Mouse (Mus musculus) frontal cortex, adult 2 months (tissue): ENCODE measurements around the gene Gm13290. TPM values are rescaled to one million over a fixed set of nuclear protein-coding genes. Genes with fewer than 3 reads are reported as not detected.
A peak's percentile ranks its signal among the peaks of the same experiment; 100 is the strongest.
"Not testable (repeated sequence)": the region's sequence is repeated elsewhere in the genome, so short reads cannot be mapped to it uniquely, and the experiment has no call there.

Source experiments
- DNase-seq, 2 experiments: peaks; one replicate each; pipeline ENCODE4 v3.0.0; 2022; ENCODE audit warnings: low spot score in 1 of 2; ENCODE audit errors: extremely low spot score in 1 of 2
- polyA plus RNA-seq: library from polyadenylated mRNA; depleted of rRNA; stranded (reverse); fragments of >200 nt; gene quantifications from 2 replicates; pipeline ENCODE4 v1.2.3, GENCODE M21; 2012; rRNA removed

Gm13290 gene
- polyA plus RNA-seq = not detected in 2 replicates

DNA sequence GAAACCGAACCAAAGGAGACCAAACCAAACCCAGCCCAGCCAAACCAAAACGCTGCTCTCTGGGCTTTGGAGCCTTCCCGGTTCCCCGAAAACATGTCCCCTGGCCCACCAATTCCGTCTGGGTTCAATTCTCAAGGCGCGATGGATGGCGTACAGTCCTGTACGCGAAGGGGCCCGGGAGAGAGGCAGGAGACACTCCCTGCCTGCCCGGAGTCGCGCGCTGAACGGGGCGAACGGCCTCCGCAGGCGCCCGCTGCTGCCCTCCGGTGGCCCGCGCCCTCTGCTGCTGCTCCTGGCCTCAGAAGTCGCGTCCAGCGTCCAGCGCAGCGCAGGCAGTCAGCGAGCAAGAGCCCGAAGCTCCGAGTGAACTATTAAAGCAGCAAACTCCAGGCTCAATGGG lies at the start of gene Gm13290:
Gene Gm13290 (plus strand): TSS at position 301 of the 400 bp plus-strand sequence.
- DNase-seq = not testable (repeated sequence)

DNA sequence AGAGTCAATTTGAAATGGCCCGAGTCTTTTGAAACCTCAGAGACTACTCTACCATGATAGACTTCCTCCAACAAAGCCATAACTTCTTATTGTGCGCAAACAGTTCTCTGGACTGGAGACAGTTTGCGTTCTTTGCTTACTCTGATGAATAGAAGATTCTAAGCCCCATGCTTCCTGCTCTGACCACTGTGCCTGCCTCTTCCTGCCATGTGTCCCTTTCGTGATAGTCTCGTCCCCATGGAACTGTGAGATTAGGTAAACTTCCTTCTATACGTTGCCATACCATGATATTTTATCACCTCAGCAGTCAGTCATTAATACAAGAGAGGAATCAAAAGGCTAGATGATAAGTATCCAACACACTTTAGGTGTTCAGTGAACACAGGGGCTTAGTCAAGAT lies 46.9 kb upstream of the Gm13290 start:
- DNase-seq = no peak

DNA sequence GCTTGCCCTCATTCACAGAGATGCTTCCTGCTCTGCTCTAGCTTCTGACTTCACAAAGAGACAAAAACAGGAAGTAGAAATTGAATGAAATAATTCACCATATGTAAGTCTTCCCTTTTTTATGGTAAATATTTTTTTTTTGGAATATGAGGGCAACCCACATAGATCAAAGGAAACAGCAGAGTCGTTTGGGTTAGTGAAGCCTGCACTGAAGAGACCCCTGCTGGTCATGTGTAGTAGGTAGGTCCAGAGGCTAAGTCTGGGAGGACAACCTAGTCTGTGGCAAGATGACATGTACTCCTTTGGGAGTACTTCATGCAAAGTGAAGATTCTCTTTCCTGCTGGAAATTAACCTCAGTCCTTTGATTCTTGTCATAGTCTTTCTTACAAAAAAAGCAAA lies 46.3 kb upstream of the Gm13290 start:
- no peak for DNase-seq

DNA sequence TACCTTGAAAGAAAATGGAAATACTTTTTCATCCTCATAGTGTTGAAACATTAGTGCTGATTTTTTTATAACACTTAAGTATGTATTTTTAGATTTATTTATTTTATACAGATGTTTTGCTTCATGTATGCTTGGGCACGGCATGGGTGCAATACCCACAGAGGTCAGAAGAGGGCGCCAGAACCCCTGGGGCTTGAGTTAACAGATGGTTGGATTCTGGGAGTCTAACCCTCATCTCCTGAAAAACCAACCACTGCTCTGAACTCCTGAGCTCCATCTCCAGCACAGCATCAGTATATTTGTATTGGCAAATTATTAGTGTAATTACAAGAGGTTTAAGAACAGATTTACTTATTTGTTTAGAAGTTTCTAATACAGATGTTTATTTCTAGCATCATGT lies 35.2 kb upstream of the Gm13290 start:
- peak in 1 of 2 experiments; percentile 74 for DNase-seq

DNA sequence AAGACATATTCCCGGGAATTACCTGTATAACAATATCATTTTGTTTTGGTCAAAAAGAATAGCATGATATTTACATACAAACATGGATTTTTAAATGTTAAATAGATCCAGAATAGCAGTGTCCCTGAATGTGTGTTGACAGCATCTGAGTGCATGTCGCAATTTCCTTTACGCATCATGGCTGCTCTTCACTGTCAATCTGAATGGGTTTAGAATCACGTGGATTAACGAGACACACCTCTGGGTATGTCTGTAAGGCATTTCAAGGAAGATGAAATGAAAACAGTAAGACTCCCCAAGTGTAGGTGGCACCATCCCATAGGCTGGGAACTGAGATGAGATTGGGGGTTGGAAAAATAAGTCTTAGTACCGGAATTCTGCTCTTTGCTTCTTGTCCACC lies 34.6 kb upstream of the Gm13290 start:
- no peak for DNase-seq

DNA sequence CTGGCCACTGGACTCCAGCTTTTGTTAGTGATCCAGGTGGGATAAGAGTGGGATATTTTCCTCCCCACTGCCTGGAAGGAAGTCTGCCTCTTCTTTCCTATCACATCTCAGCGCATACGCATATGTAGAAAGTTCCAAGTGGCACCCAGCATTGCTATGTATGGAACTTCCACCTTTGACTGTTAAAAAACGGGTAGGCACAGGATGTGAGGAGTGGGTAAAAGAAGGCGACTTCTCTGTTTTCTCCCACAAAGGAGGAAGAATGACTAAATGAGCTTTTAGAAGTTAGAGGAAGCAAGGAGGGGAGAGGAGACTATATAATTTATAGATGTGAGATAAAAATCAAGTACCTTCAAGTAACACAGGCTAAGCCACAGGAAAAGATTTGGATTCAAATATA lies 32.2 kb upstream of the Gm13290 start:
- DNase-seq = no peak

DNA sequence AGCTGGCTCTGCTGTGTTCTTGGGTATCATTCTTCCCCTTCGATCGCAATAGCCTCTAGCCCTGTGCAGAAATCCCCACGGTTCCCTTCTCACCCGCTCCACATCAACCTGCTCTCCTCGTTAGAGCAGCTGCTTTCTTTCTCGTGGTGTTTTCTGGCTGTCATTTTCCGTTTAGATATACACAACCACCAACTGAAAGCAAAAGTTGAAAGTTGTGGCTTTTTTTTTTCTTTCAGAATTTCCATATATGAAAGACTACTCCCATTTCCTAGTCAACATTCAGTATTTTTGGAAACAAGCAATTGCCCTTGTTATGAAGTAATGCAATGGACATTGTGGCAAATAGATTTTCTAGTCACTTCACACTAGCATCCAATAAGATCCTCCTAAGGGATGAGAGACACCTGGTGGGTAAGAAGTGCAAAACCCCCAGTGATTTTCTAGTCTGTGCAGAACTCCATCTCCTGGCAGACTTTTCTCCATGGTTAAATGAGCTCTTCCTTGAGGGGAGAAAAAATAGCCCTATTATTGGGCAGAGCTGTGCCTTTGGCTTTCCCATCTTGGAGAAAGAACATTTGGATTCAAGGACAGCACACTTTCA lies 30.8 kb upstream of the Gm13290 start:
- DNase-seq = no peak

DNA sequence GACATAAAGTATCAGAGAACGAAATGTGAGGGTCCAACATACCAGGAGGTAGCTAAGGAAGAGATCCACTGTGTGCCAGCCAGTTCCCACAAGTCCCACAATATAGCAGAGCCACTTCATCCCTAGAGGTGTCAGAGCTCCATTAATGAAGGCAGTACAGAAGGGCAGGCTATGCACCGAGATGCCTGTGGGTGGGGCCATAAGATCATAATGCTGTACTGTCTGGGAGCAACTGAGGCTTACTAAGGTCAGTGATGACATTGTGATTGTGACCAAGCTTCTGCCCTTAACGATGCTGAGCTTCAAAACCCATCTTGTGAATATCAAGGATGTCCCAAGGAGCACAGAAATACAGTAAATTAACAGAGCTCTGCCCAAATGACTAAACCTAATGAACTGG lies 29.4 kb upstream of the Gm13290 start:
- DNase-seq = no peak

DNA sequence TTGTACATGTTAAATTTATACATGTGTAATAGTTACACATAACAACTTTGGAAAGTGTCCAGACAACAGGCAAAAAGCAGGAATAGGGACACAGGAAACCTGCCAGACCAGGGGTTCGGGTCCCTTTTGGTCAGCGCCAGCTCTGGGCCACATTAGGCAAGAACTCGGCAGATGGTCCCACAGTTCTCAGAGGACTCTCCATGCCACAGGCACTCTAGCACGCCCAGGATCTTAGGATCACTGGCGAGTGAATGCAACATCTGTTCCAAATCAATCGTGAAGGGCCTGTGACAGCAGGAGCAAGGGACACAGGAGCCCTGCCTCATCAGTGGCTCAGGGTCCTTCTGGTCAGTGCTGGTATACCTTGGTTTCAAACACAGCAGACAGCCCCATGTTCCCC lies 23.7 kb upstream of the Gm13290 start:
- no peak for DNase-seq

DNA sequence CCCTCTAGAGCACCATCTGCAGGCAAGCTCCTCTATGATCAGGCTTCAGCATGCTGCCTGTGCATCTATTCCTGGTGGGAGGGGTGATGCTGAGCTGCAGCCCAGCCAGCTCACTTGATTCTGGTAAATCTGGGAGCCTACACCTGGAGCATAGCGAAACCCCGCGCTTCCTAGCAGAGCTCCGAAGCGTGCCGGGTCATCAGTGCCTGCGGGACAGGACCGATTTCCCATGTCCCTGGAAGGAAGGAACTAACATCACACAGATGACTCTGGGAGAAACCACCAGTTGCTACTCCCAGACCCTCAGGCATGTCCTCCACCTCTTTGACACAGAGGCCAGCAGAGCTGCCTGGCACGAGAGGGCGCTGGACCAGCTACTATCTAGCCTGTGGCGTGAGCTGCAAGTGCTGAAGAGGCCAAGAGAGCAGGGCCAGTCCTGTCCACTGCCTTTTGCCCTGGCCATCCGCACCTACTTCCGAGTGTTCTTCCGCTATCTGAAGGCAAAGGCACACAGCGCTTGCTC lies 18.8 kb upstream of the Gm13290 start, which contains the start of gene Gm13271:
Gene Gm13271 (plus strand): TSS at position 51 of the 523 bp plus-strand sequence.
- DNase-seq = peak; percentile 65 to 83

DNA sequence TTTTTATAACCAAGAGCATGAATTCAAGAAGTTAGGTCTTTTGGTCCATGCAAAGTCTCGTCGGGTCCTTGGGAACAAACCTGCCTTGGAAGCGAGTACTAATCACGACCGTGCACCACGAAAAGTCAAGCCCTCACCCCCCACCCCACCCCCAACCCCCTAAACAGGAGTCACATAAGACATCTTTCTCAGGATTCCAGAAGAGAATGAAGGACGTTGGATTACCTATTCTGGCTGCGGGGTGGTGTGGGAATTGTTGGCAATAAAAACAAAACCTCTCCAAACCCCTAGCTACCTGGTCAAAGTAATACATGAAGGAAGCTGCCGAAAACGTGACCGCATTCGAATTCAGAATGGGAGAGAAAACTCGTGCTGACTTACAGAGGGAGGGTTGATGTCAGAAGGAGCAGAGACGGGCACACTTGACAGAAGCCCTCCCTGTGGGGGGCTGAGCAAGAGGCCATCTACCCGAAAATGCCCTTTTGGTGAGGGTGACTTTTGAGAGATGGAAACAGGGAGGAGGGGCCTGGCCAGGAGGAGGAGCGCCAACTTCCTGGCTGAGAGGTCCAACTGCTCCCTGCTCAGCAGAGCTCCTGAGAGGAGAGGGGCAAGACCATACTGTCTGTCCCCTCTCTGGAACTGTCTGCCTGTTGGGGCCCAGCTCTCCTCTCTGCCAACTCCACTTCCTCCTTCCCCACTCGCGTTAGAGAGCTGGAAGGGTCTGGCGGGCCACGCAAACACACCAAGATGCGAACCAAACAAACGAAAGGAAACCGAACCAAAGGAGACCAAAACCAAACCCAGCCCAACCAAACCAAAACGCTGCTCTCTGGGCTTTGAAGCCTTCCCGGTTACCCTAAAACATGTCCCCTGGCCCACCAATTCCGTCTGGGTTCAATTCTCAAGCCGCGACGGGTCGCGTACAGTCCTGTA lies 16.8 kb upstream of the Gm13290 start:
- DNase-seq = not testable (repeated sequence)

DNA sequence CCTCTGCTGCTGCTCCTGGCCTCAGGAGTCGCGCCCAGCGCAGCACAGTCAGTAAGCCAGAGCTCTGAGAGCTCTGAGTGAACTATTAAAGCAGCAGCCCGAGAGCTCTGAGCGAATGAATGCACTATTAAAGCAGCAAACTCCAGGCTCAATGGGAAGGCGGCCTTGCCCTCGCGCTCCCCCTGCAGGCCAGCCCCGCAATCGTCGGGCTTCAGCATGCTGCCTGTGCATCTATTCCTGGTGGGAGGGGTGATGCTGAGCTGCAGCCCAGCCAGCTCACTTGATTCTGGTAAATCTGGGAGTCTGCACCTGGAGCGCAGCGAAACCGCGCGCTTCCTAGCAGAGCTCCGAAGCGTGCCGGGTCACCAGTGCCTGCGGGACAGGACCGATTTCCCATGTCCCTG lies 16.0 kb upstream of the Gm13290 start:
- DNase-seq = peak; percentile 91 to 94

DNA sequence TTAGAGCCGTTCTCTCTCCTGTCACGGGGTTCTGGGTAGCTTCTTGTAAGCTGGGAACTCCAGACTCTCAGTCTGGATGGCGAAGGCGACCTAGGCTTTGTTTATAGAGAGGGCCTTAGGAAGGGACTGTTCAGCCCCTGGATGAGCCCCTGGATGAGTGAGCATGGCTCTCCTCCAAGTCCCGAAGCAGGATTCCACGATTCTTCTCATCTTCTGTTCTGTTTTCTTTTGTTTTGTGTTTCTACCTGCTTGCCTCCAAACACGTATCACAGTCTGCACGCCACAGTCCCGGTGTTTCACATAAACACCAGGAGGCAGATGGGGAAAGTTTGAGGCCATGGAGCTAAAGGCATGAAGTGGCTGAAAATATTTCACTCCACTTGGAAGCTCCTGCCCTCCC lies 14.9 kb upstream of the Gm13290 start:
- DNase-seq = not testable (repeated sequence)

DNA sequence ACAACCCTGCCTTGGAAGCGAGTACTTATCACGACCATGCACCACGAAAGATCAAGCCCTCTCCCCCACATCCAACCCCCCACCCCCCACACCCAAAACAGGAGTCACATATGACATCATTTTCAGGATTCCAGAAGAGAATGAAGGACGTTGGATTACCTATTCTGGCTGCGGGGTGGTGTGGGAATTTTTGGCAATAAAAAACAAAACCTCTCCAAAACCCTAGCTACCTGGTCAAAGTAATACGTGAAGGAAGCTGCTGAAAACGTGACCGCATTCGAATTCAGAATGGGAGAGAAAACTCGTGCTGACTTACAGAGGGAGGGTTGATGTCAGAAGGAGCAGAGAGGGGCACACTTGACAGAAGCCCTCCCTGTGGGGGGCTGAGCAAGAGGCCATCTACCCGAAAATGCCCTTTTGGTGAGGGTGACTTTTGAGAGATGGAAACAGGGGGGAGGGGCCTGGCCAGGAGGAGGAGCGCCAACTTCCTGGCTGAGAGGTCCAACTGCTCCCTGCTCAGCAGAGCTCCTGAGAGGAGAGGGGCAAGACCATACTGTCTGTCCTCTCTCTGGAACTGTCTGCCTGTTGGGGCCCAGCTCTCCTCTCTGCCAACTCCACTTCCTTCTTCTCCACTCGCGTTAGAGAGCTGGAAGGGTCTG lies 13.9 kb upstream of the Gm13290 start, which contains the start of gene Gm13283:
Gene Gm13283 (plus strand): TSS at position 510 of the 659 bp plus-strand sequence.
- peak; percentile 24 to 43 for DNase-seq

DNA sequence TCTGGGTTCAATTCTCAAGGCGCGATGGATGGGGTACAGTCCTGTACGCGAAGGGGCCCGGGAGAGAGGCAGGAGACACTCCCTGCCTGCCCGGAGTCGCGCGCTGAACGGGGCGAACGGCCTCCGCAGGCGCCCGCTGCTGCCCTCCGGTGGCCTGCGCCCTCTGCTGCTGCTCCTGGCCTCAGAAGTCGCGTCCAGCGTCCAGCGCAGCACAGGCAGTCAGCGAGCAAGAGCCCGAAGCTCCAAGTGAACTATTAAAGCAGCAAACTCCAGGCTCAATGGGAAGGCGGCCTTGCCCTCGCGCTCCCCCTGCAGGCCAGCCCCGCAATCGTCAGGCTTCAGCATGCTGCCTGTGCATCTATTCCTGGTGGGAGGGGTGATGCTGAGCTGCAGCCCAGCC lies 13.2 kb upstream of the Gm13290 start:
- DNase-seq = peak in 1 of 2 experiments; percentile 48

DNA sequence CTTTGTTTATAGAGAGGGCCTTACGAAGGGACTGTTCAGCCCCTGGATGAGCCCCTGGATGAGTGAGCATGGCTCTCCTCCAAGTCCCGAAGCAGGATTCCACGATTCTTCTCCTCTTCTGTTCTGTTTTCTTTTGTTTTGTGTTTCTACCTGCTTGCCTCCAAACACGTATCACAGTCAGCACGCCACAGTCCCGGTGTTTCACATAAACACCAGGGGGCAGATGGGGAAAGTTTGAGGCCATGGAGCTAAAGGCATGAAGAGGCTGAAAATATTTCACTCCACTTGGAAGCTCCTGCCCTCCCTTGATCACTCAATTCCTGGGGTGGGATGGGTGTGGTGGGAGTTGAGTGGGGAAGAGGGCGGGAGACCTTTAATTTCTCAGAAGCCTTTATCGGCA lies 11.9 kb upstream of the Gm13290 start:
- peak; percentile 59 to 73 for DNase-seq

DNA sequence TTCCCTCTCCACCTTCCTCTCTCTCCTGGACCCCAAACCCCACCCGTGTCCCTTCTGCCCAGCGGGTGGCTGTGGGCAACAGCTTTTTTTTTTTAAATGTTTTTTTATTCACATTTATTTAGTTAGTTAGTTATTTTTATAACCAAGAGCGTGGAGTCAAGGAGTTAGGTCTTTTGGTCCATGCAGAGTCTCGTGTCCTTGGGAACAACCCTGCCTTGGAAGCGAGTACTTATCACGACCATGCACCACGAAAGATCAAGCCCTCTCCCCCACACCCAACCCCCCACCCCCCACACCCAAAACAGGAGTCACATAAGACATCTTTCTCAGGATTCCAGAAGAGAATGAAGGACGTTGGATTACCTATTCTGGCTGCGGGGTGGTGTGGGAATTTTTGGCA lies 11.3 kb upstream of the Gm13290 start:
- DNase-seq = not testable (repeated sequence)

DNA sequence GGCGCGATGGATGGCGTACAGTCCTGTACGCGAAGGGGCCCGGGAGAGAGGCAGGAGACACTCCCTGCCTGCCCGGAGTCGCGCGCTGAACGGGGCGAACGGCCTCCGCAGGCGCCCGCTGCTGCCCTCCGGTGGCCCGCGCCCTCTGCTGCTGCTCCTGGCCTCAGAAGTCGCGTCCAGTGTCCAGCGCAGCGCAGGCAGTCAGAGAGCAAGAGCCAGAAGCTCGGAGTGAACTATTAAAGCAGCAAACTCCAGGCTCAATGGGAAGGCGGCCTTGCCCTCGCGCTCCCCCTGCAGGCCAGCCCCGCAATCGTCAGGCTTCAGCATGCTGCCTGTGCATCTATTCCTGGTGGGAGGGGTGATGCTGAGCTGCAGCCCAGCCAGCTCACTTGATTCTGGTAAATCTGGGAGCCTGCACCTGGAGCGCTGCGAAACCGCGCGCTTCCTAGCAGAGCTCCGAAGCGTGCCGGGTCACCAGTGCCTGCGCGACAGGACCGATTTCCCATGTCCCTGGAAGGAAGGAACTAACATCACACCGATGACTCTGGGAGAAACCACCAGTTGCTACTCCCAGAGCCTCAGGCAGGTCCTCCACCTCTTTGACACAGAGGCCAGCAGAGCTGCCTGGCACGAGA lies 10.1 kb upstream of the Gm13290 start:
- not testable (repeated sequence) for DNase-seq

DNA sequence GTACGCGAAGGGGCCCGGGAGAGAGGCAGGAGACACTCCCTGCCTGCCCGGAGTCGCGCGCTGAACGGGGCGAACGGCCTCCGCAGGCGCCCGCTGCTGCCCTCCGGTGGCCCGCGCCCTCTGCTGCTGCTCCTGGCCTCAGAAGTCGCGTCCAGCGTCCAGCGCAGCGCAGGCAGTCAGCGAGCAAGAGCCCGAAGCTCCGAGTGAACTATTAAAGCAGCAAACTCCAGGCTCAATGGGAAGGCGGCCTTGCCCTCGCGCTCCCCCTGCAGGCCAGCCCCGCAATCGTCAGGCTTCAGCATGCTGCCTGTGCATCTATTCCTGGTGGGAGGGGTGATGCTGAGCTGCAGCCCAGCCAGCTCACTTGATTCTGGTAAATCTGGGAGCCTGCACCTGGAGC lies 3.0 kb downstream of the Gm13290 start, which contains the start of gene Gm13289:
Gene Gm13289 (plus strand): TSS at position 301 of the 400 bp plus-strand sequence.
- not testable (repeated sequence) for DNase-seq

DNA sequence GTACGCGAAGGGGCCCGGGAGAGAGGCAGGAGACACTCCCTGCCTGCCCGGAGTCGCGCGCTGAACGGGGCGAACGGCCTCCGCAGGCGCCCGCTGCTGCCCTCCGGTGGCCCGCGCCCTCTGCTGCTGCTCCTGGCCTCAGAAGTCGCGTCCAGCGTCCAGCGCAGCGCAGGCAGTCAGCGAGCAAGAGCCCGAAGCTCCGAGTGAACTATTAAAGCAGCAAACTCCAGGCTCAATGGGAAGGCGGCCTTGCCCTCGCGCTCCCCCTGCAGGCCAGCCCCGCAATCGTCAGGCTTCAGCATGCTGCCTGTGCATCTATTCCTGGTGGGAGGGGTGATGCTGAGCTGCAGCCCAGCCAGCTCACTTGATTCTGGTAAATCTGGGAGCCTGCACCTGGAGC lies 5.9 kb downstream of the Gm13290 start, which contains the start of gene Gm13272:
Gene Gm13272 (plus strand): TSS at position 301 of the 400 bp plus-strand sequence.
- not testable (repeated sequence) for DNase-seq
